Mouse (Mus musculus): ENCODE data around the gene Zfp692.

Zfp692 gene

DNA sequence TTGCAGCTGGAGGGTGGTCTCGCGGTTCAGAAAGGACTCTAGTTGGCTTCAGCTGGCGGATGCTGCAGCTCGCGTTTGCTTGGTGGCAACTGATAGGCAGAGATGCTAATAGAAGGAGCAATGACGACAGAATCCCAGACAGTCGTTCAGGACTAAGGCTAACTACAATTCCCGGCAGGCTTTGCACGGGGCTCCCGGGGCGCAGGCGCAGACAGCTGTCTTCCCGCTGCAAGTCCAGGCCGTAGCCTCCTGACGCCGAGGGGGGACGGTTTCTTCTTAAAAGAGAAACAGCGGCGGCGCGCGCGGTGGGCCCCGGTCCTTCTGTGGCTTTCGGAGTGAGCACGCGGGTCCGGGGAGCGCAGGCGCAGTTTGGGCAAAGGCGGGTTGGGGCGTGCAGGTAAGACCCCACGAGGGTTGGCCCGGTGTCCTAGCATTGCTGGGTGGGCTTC is at the start of gene Zfp692:
Gene Zfp692, plus strand, starts transcription at position 210 of the 449 bp plus-strand sequence.
- peak; percentile 95 to 97 for DNase-seq

DNA sequence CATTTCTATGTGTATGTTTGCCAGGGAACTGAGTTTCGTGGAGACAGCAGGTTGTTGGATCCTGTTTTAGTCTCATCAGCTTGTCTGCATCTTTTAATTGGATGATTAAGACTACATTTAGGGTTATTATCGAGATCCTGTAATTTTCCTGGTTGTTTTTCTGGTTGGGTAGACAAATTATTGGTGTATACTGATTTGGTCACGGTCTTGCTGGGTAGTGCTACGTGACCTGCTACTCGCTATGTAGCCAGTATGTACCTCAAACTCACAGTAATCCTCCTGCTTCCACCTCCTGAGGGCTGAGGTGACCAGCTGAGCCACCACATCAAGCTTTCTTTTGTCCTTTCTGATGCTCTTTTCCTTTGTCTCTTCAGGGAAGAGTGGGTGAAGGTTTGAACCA is 49.1 kb upstream of the Zfp692 start:
- DNase-seq: no peak

GRCm38 (mm10) chr11:58260156-58260555 is 46.7 kb upstream of the Zfp692 start:
- DNase-seq: no peak

GRCm38 (mm10) chr11:58261826-58262225 is 45.0 kb upstream of the Zfp692 start:
- DNase-seq: no peak

- DNase-seq: no peak
Observed at GRCm38 (mm10) chr11:58262336-58262735, 44.5 kb upstream of the Zfp692 start.

GRCm38 (mm10) chr11:58263516-58263915 is 43.4 kb upstream of the Zfp692 start:
- no peak for DNase-seq

GRCm38 (mm10) chr11:58264546-58264945 is 42.3 kb upstream of the Zfp692 start:
- DNase-seq: no peak

GRCm38 (mm10) chr11:58268285-58268684 is 38.6 kb upstream of the Zfp692 start:
- no peak for DNase-seq

DNA sequence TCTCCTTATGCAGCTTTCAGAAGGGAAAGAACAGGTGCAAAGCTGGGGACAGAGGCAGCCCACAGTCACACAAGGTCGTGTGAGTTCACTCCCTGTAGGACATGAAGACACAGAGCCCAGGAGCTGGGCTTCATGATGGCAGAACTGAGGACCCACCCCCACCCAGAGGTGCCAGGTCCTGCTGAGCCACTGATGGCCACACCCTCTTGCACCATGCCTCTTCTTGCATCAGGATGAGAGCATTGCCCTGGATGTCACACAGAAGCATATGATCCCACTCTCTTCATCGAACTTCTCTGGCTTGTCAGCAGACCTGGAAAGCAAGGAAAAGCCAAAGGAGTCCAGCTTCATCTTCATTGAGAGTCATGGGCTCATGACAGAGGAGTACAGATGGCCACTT is 32.3 kb upstream of the Zfp692 start, which contains the start of gene 4930438A08Rik:
Gene 4930438A08Rik, plus strand, starts transcription at position 228 of the 400 bp plus-strand sequence.
- DNase-seq: no peak

GRCm38 (mm10) chr11:58275756-58276155 is 31.1 kb upstream of the Zfp692 start:
- peak in 1 of 2 experiments; percentile 7 for DNase-seq

DNA sequence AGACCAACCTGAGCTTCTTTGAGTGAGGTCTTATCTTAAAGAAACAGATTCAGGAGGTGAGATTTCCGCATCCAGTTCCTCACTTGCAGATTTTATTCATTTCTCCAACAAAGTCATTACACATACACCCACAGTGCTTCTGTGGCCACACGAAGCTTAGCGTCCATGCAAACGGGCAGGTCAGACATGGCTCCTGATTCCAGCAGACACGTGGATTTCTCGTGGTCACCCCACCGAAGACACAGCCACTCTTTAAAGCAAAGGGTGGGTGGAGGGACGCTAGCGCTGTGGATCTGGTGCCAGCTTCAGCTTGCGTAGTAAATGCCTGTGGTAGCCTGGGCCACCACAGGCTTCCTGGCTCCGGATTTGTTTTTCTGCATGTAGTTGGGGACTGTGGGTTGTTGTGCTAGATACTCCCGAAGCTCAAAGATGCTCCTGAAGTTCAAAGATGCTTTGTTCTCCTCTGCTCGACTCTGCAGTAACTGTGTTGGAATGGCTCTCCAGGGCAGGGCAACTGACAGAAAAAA is 24.8 kb upstream of the Zfp692 start:
- no peak for DNase-seq

DNA sequence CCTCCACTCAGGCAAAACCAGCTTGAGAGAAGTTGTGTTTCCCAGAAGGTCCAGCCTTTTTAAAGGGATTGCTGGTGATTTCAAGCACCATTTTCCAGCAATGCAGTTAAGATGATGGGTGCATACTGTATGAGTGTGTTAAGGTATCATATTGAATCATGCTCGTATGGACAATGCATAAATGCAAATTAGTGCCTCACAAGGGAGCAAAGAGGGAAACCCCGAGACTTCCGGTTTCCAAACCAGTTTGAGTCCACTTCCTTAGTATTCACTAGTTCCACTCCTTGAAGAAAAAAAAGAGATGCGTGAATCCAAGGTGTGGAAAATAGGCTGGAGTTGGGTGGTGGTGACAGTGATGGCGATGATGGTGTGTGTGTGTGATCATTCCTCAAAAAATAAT is 24.4 kb upstream of the Zfp692 start:
- DNase-seq: no peak

GRCm38 (mm10) chr11:58289992-58290682 is 16.7 kb upstream of the Zfp692 start:
- no peak for DNase-seq

GRCm38 (mm10) chr11:58290812-58291211 is 16.1 kb upstream of the Zfp692 start:
- DNase-seq: no peak

DNA sequence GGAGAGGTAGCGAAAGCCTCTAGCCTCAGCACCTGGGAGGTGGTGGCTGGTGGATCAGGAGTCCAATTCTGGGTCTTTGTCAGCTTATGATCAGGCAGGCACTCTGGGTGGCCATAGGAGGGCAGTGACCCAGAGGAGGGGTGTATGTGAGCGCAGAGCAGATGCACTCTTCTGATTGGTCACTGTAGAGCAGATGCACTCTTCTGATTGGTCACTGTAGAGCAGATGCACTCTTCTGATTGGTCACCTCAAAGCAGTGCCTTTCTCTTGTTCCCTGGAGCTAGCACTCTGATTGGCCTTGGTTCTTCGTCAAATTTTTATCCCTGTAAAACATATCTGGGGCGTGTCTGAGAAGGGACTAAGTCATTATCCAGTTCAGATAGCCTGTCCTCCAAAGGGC is 14.1 kb upstream of the Zfp692 start:
- no peak for DNase-seq

GRCm38 (mm10) chr11:58297396-58297795 is 9.5 kb upstream of the Zfp692 start:
- peak in 1 of 2 experiments; percentile 8 for DNase-seq

DNA sequence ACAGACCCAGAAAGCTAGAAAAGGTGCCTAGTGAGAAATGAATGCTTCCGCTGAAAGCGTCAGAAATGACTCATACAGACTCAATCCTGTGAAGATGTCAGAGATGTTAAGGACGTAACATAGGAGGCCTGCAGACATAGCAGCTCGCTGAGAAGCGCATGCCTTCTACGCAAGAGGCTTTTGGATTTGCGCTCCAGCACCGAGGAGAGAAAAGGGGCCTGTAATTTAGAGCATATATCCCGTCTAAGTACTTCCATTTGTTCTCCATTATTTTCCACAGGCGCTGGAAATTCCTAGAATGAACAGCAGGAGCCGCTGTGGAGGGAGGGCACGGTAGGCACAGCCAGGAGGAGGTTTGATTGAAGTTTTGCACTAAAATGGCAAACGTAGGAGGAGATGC is 5.8 kb upstream of the Zfp692 start:
- DNase-seq: peak; percentile 60 to 82

DNA sequence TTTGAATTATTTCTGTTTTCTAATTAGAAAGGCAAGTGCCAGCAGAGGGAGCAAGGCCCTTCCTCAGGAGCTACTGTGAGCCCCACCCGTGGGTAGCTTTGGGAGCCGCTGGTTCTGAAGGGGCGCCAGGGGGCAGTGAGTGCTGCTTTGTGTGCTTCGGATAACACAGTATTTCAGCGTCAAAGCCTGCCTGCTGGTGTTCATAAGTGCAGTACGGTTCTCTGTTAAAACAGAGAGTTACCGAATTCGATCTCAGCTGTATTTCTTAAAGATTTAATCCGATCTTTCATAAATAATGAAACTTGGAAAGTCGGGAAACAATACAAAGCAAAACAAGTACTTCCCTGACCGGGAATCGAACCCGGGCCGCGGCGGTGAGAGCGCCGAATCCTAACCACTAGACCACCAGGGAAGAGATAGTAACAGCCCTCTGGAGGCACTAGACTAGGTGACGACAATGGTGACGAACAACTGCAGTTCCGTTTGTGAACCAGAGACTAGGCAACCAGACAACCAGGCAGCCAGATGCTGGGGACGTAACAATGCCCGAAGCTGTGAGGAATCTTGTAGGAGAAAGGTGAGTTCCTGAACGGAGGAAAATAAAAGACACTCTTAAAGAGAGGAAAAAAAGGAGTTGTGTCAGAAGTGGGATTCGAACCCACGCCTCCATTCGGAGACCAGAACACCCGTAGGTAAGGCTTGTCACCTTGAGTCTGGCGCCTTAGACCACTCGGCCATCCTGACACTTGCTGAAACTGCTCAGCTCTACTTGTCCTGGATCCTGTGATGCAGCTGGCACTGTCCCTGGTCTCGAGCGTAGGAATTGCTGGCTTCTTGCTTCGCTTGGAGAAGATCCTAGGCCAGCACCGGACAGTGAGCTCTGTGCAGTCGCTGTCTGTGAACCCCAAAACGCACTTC is 4.8 kb upstream of the Zfp692 start:
- DNase-seq: peak; percentile 94 to 96

- DNase-seq: no peak
Observed at GRCm38 (mm10) chr11:58302774-58303445, 4.0 kb upstream of the Zfp692 start.

GRCm38 (mm10) chr11:58303594-58303993 is 3.3 kb upstream of the Zfp692 start:
- peak in 1 of 2 experiments; percentile 6 for DNase-seq

DNA sequence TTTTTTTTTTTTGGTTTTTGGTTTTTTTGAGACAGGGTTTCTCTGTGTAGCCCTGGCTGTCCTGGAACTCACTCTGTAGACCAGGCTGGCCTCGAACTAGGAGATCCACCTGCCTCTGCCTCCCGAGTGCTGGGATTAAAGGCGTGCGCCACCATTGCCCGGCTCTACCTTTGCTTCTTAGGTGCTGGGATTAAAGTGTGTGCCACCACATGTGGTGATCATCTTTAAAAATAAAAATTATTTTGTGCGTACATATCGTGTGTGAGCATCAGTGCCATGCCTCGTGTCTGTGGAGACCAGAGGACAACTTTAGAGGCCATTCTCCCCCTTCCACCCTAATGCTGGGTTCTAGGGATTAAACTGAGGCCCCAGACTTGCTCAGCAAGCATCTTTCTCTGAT is 1.6 kb upstream of the Zfp692 start:
- DNase-seq: peak in 1 of 2 experiments; percentile 18

- DNase-seq: peak; percentile 69 to 79
Observed at GRCm38 (mm10) chr11:58307411-58308080, 677 bp downstream of the Zfp692 start.

Measured in lung, postnatal 4 days (tissue).